Mouse (Mus musculus) right cerebral cortex, postnatal 25 days (tissue): ENCODE results near the gene Bcl2l10.
"Not testable (repeated sequence)": the region's sequence is repeated elsewhere in the genome, so short reads cannot be mapped to it uniquely, and the experiment has no call there.

Experiments
- DNase-seq: peaks from one replicate; pipeline ENCODE4 v3.0.0; 2022

The Bcl2l10 gene

GRCm38 (mm10) chr9:75348066-75348465 is 508 bp downstream of the Bcl2l10 start:
- no peak for DNase-seq

- no peak for DNase-seq
These were observed 1.1 kb downstream of the Bcl2l10 start for GRCm38 (mm10) chr9:75348641-75349040.

GRCm38 (mm10) chr9:75353094-75353493 is 5.5 kb downstream of the Bcl2l10 start:
- peak; percentile 21 for DNase-seq

- no peak for DNase-seq
These were observed 8.2 kb downstream of the Bcl2l10 start for GRCm38 (mm10) chr9:75355783-75356182.

- peak; percentile 47 for DNase-seq
These were observed 9.6 kb downstream of the Bcl2l10 start for GRCm38 (mm10) chr9:75357087-75357654.

GRCm38 (mm10) chr9:75361699-75362098 is 14.1 kb downstream of the Bcl2l10 start:
- DNase-seq, result peak; percentile 29

- DNase-seq, result no peak
These were observed 14.6 kb downstream of the Bcl2l10 start for GRCm38 (mm10) chr9:75362201-75362600.

- DNase-seq, result no peak
These were observed 15.4 kb downstream of the Bcl2l10 start for GRCm38 (mm10) chr9:75363001-75363400.

GRCm38 (mm10) chr9:75363702-75364101 is 16.1 kb downstream of the Bcl2l10 start:
- DNase-seq, result not testable (repeated sequence)

GRCm38 (mm10) chr9:75365195-75365594 is 17.6 kb downstream of the Bcl2l10 start:
- DNase-seq, result no peak

- DNase-seq, result no peak
These were observed 18.6 kb downstream of the Bcl2l10 start for GRCm38 (mm10) chr9:75366191-75366590.

- DNase-seq, result no peak
These were observed 21.2 kb downstream of the Bcl2l10 start for GRCm38 (mm10) chr9:75368779-75369178.

- DNase-seq, result no peak
These were observed 28.0 kb downstream of the Bcl2l10 start for GRCm38 (mm10) chr9:75375606-75376005.

- DNase-seq, result no peak
These were observed 28.9 kb downstream of the Bcl2l10 start for GRCm38 (mm10) chr9:75376428-75376827.

GRCm38 (mm10) chr9:75378774-75379173 is 31.2 kb downstream of the Bcl2l10 start:
- no peak for DNase-seq

GRCm38 (mm10) chr9:75382825-75383224 is 35.3 kb downstream of the Bcl2l10 start:
- DNase-seq, result no peak

GRCm38 (mm10) chr9:75383785-75384184 is 36.2 kb downstream of the Bcl2l10 start:
- no peak for DNase-seq

- DNase-seq, result no peak
These were observed 36.9 kb downstream of the Bcl2l10 start for GRCm38 (mm10) chr9:75384337-75384962.

GRCm38 (mm10) chr9:75385218-75385974 is 37.8 kb downstream of the Bcl2l10 start:
- DNase-seq, result no peak

GRCm38 (mm10) chr9:75393251-75393650 is 45.7 kb downstream of the Bcl2l10 start:
- DNase-seq, result no peak

- no peak for DNase-seq
These were observed 48.4 kb downstream of the Bcl2l10 start for GRCm38 (mm10) chr9:75395971-75396370.

- no peak for DNase-seq
These were observed 51.5 kb downstream of the Bcl2l10 start for GRCm38 (mm10) chr9:75399069-75399468.

- DNase-seq, result no peak
These were observed 53.1 kb downstream of the Bcl2l10 start for GRCm38 (mm10) chr9:75400639-75401038.
